Mouse (Mus musculus) stomach, embryonic 15.5 days (tissue): ENCODE measurements at regions not wholly inside any gene's neighbourhood (a gene's known extent, or its start where the extent isn't known, plus 50 kb on each side); places are given as distances from the start of the nearest gene placed in this dataset.
A peak's percentile ranks its signal among the peaks of the same experiment; 100 is the strongest.
"Not testable (repeated sequence)": the region's sequence is repeated elsewhere in the genome, so short reads cannot be mapped to it uniquely, and the experiment has no call there.

ENCODE experiments used
- ATAC-seq: fragments of 200-750 bp; cut with Nextera tagmentation; 2 replicates; pipeline ENCODE4 v1.8.0; 2017; ENCODE audit warnings: low read depth, moderate number of reproducible peaks, moderate TSS enrichment; ENCODE audit not compliant: insufficient read depth, low FRiP score
- H3K27ac ChIP-seq: fragments of 300-500 bp; sonication (generic); 2 replicates; pipeline ENCODE4 v1.5.1; 2015; ENCODE audit warnings: mild to moderate bottlenecking, inconsistent platforms
- H3K27me3 ChIP-seq: fragments of 300-500 bp; sonication (generic); replicated peaks from 2 replicates; pipeline ENCODE4 v1.6.1; 2015; ENCODE audit warnings: inconsistent platforms
- H3K36me3 ChIP-seq: fragments of 300-500 bp; sonication (generic); 2 replicates; pipeline ENCODE4 v1.6.1; 2015; ENCODE audit warnings: inconsistent platforms
- H3K4me1 ChIP-seq: fragments of 300-500 bp; sonication (generic); 2 replicates; pipeline ENCODE4 v1.6.1; 2015; ENCODE audit warnings: inconsistent platforms
- H3K4me2 ChIP-seq: fragments of 300-500 bp; sonication (generic); 2 replicates; pipeline ENCODE4 v1.6.1; 2015; ENCODE audit warnings: mild to moderate bottlenecking, inconsistent platforms
- H3K4me3 ChIP-seq: fragments of 300-500 bp; sonication (generic); replicated peaks from 2 replicates; pipeline ENCODE4 v1.5.1; 2015; ENCODE audit warnings: inconsistent platforms
- H3K9ac ChIP-seq: fragments of 300-500 bp; sonication (generic); 2 replicates; pipeline ENCODE4 v1.6.1; 2015; ENCODE audit warnings: inconsistent platforms
- H3K9me3 ChIP-seq: fragments of 300-500 bp; sonication (generic); 2 replicates; pipeline ENCODE4 v1.6.1; 2016; ENCODE audit warnings: inconsistent platforms
- WGBS: fragments of 180-500 bp; shearing (Covaris S2); methylation state at CpG from one replicate; pipeline ENCODE4 v1.1.7; 2015; 5-methylcytosine and 5-hydroxymethylcytosine counted together

DNA sequence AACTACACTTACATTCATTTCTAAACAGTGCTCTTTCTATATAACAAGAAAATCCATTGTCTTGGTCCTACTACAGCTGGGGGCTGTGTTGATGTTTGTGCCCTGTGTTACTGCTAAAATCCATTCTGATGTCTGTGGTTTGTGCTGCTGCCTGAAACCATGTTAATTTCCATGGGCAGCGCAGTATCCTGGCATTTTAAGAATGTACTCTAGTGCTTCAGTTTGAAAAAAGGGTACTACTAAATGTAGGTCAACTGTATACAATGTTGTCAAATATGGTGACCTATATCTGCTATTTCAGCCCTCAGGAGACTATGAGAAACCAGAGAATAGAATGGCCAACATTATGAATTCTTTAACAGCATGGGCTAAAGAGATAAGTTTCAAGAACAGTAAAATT lies 1052.2 kb downstream of the Hace1 start:
- WGBS: 88% methylated on average over 1 of the region's 1 CpGs
- no peak for ATAC-seq
- no peak overlapping the region for H3K4me2 ChIP-seq
- no peak overlapping the region for H3K9ac ChIP-seq
- no peak overlapping the region for H3K4me3 ChIP-seq
- no peaks in the 10 kb centered on the region for H3K27me3 ChIP-seq
- H3K36me3 ChIP-seq: no peaks in the 10 kb centered on the region
- no peak overlapping the region for H3K27ac ChIP-seq
- H3K9me3 ChIP-seq: no peaks in the 10 kb centered on the region
- no peaks in the 10 kb centered on the region for H3K4me1 ChIP-seq

- H3K27me3 ChIP-seq: no peaks in the 10 kb centered on the region
- H3K4me3 ChIP-seq: no peak overlapping the region
- ATAC-seq: no peak
- H3K36me3 ChIP-seq: no peaks in the 10 kb centered on the region
- no peak overlapping the region for H3K9ac ChIP-seq
- no peak overlapping the region for H3K4me2 ChIP-seq
- no peak overlapping the region for H3K27ac ChIP-seq
- H3K9me3 ChIP-seq: no peaks in the 10 kb centered on the region
- H3K4me1 ChIP-seq: no peaks in the 10 kb centered on the region
Measured at GRCm38 (mm10) chr10:46663041-46663440, 1085.4 kb downstream of the Hace1 start.

- not testable (repeated sequence) for H3K9me3 ChIP-seq, H3K36me3 ChIP-seq, H3K4me2 ChIP-seq, H3K4me3 ChIP-seq, ATAC-seq, H3K9ac ChIP-seq, H3K27ac ChIP-seq, H3K4me1 ChIP-seq, H3K27me3 ChIP-seq
- WGBS: 90% methylated on average over 1 of the region's 1 CpGs
Measured at GRCm38 (mm10) chr10:46689823-46690372, 1112.3 kb downstream of the Hace1 start.

GRCm38 (mm10) chr10:46692661-46693060 lies 1115.0 kb downstream of the Hace1 start:
- Histone ChIP-seq H3K9me3 (no peaks in the 10 kb centered on the region), H3K4me3 (no peak overlapping the region), H3K27ac (no peak overlapping the region), H3K27me3 (no peaks in the 10 kb centered on the region), H3K36me3 (no peaks in the 10 kb centered on the region), H3K4me1 (no peaks in the 10 kb centered on the region), H3K9ac (no peak overlapping the region), H3K4me2 (no peak overlapping the region)
- WGBS: 77% methylated on average over 3 of the region's 3 CpGs
- ATAC-seq: no peak

DNA sequence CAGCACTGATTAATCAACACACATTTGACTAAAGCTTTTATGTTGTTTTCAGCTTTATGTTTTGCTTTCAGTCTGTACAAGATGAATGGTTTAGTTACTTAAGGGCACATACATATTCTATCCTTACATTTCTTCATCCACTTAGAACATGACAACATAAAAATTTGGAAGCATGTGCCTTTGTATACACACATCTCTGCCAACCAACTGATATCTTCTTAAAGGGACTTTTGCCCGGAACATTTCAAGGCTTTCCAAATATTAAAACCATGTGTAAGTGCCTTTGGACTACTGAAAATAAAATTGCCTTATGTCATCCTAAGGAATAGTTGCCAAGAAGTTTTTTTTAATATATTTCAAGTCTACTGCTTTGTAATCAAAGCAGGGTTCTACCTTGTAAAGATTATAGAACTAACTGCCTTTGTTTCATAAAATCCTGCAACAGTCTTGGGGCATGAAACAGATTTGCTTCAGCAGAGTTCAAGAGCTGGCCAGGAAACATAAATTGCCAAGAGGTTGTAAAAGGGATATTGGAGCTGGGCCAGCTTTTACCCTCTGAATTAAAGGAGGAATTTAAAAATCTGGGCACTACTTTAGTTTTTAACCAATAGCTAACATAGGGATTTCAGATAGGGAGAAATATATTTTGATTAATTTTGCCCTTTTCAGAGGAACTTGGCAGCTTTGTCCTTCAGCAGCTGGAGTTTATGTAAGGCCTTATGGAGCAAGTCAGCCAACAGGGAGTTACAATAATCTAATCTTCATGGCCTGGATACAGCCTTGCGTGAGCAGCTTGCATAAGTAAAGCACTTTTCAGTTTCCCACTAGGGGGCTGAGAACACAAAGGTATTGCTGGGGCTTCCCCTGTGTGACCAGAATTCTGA lies 1120.0 kb downstream of the Hace1 start:
- no peak overlapping the region for H3K9ac ChIP-seq
- WGBS: 33% methylated on average over 2 of the region's 2 CpGs

DNA sequence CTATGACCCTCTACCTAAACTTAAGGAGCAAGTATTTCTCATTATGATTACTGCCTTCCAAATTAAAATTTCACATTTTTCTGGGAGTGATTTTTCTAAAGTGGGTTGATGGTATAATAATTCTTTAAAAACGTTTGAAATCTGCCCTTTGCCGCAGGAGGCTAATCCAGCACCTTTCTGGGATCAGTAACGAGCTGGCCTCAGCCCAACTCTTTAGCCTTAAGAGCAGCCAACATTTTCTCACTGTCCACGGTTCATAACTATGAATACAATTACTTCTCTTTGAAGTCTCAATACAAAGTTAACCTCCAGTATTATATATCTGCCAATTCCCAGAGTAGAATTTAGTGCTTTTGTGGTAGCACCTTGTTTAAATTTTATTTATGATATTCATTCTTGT lies 1123.6 kb downstream of the Hace1 start:
- no peak overlapping the region for H3K9ac ChIP-seq
- WGBS: 64% methylated on average over 4 of the region's 4 CpGs
- no peak for ATAC-seq

More for the DNA sequence above, 1120.0 kb downstream of the Hace1 start:
- no peaks in the 10 kb centered on the region for H3K9me3 ChIP-seq
- no peaks in the 10 kb centered on the region for H3K27me3 ChIP-seq
- no peak overlapping the region for H3K4me3 ChIP-seq
- H3K27ac ChIP-seq: no peak overlapping the region
- no peak overlapping the region for H3K4me2 ChIP-seq
- no peaks in the 10 kb centered on the region for H3K4me1 ChIP-seq
- peak; percentile 35; the same call in 1 of the 2 replicates for ATAC-seq
- H3K36me3 ChIP-seq: no peaks in the 10 kb centered on the region

GRCm38 (mm10) chr10:46708022-46708421 lies 1130.4 kb downstream of the Hace1 start:
- H3K36me3 ChIP-seq: not testable (repeated sequence)

More for the DNA sequence above, 1123.6 kb downstream of the Hace1 start:
- Histone ChIP-seq H3K9me3 (no peaks in the 10 kb centered on the region), H3K27ac (no peak overlapping the region), H3K4me3 (no peak overlapping the region), H3K27me3 (no peaks in the 10 kb centered on the region), H3K4me2 (no peak overlapping the region), H3K4me1 (no peaks in the 10 kb centered on the region), H3K36me3 (no peaks in the 10 kb centered on the region)

DNA sequence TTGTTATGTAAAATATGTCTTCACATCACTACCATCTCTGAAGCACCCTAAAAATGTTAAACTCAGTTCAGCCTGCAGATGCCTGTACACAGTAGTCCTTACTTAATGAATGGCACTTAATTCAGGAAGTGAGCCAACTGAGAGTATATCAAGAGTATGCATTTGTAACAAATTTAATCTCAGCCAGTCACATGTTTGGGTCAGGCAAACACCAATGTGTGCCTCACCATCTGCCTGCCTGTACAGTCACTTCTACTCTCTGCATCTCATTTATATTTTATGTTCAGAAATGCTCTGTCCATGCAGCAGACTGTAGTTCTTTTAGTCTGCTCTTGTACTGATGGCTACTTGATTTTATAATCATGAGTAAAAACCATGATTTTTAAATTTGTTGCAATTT lies 1135.1 kb downstream of the Hace1 start:
- Histone ChIP-seq H3K9me3 (no peaks in the 10 kb centered on the region), H3K4me2 (no peak overlapping the region), H3K27me3 (no peaks in the 10 kb centered on the region), H3K9ac (no peak overlapping the region), H3K4me1 (no peaks in the 10 kb centered on the region), H3K4me3 (no peak overlapping the region), H3K27ac (no peak overlapping the region), H3K36me3 (no peaks in the 10 kb centered on the region)
- no peak for ATAC-seq

More at GRCm38 (mm10) chr10:46708022-46708421, 1130.4 kb downstream of the Hace1 start:
- not testable (repeated sequence) for H3K9ac ChIP-seq, H3K9me3 ChIP-seq, H3K27ac ChIP-seq, ATAC-seq, H3K27me3 ChIP-seq, H3K4me1 ChIP-seq, H3K4me3 ChIP-seq, H3K4me2 ChIP-seq

DNA sequence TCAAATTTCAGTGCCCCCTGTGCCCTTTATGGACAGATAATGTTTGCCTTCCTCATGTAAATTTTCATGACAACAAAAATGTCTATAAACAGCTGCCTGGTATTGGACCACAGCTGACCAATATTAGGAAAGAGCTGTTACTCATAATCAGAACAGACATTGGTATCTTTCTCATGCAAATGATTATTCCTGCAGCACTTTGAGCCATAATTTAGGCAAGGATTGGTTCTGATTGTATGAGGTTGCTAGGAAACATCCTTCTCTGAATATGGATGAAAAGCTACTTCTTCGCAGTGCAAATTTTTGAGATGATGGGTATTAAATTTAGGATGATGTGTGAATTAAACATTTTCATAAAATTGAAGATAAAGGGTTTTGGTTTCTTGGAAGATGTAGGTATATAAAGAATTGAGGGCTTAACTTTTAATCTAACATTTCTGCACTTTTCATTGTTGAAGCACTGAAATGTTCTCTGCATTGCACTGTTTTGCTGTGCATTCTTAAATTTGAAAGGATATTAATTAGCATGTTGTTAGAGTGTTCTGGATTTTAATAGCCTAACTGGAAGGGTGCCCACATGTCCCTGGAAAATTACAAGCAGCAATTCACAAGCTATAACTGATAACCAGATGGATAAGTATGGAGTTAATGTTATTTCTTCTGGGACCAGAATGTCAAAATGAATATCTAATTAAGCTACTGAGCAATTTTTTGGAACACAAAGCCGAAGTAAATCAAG lies 1140.9 kb downstream of the Hace1 start:
- Histone ChIP-seq H3K27ac (no peak overlapping the region), H3K27me3 (no peaks in the 10 kb centered on the region), H3K4me1 (no peaks in the 10 kb centered on the region), H3K36me3 (no peaks in the 10 kb centered on the region), H3K4me3 (no peak overlapping the region), H3K4me2 (no peak overlapping the region), H3K9ac (no peak overlapping the region), H3K9me3 (no peaks in the 10 kb centered on the region)
- 79% methylated on average over 2 of the region's 2 CpGs for WGBS
- no peak for ATAC-seq

DNA sequence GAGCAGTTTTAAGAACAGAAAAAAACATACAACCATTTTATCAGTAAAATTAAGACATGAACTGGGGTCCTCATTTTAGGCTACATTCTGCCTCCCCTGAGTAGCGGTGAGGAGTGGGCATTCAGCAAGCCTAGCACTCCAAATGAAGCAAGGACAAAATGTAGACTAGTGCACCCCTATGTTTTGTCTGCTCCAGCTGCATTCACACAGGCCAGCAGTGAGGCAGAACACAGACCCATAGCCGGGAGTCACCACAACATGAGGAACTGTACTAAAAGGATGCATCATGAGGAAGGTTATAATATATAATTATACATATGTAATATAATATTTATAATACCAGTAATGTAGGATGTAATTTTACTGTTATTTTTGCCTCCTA lies 1141.5 kb downstream of the Hace1 start:
- Histone ChIP-seq H3K4me1 (no peaks in the 10 kb centered on the region), H3K27me3 (no peaks in the 10 kb centered on the region), H3K4me2 (no peak overlapping the region), H3K4me3 (no peak overlapping the region), H3K27ac (no peak overlapping the region), H3K9me3 (no peaks in the 10 kb centered on the region), H3K9ac (no peak overlapping the region), H3K36me3 (no peaks in the 10 kb centered on the region)
- ATAC-seq: no peak
- 83% methylated on average over 2 of the region's 2 CpGs for WGBS

DNA sequence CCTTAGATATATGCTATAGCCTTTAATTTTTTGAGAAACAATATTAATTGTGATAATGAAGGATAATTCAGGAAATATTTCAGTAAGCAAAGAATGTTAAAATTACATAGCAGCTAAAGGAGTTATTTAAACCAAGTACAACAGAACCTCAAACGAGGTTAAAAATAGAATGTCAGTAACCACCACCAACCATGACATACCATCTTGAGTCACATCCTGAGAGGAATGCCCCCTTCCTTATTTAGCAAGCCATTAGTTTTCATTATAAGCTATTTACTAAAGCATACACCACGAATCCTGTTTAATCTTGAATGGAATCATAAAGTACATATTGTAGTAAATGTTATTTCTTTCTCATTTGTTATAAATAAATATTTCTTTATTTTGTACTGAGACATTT lies 1146.0 kb downstream of the Hace1 start:
- ATAC-seq: no peak
- H3K36me3 ChIP-seq: no peaks in the 10 kb centered on the region
- no peaks in the 10 kb centered on the region for H3K4me1 ChIP-seq
- H3K4me3 ChIP-seq: no peak overlapping the region
- H3K27me3 ChIP-seq: no peaks in the 10 kb centered on the region
- no peak overlapping the region for H3K4me2 ChIP-seq
- H3K9me3 ChIP-seq: no peaks in the 10 kb centered on the region
- no peak overlapping the region for H3K9ac ChIP-seq
- H3K27ac ChIP-seq: no peak overlapping the region
- 69% methylated on average over 2 of the region's 2 CpGs for WGBS

GRCm38 (mm10) chr10:46730601-46731000 lies 1153.0 kb downstream of the Hace1 start:
- ATAC-seq: no peak
- no peaks in the 10 kb centered on the region for H3K36me3 ChIP-seq
- H3K4me1 ChIP-seq: no peaks in the 10 kb centered on the region
- H3K27ac ChIP-seq: no peak overlapping the region
- no peak overlapping the region for H3K4me3 ChIP-seq
- H3K27me3 ChIP-seq: no peaks in the 10 kb centered on the region
- H3K9me3 ChIP-seq: no peaks in the 10 kb centered on the region
- no peak overlapping the region for H3K4me2 ChIP-seq
- 61% methylated on average over 1 of the region's 1 CpGs for WGBS
- no peak overlapping the region for H3K9ac ChIP-seq
